Mouse (Mus musculus): ENCODE data around the gene Klhl3.

Klhl3 gene

GRCm38 (mm10) chr13:57960254-57960653, 153.1 kb downstream of the Klhl3 start:
- no peak for DNase-seq (ENCODE audit: low spot score)

- no peak for DNase-seq (ENCODE audit: low spot score)
These were observed 153.6 kb downstream of the Klhl3 start for GRCm38 (mm10) chr13:57959806-57960205.
